Mouse (Mus musculus) liver, embryonic 13.5 days (tissue): ENCODE data around the gene Col15a1. TPM values are rescaled to one million over a fixed set of nuclear protein-coding genes. Genes with fewer than 3 reads are reported as not detected.
A peak's percentile ranks its signal among the peaks of the same experiment; 100 is the strongest.

Experiments used
- ATAC-seq: fragments of 200-750 bp; cut with Nextera tagmentation; 2 replicates; pipeline ENCODE4 v1.8.0; 2017; ENCODE audit warnings: low read depth, mild to moderate bottlenecking, moderate number of reproducible peaks, moderate library complexity
- DNase-seq: peaks from one replicate; pipeline ENCODE4 v3.0.0; 2022
- H3K27ac ChIP-seq: fragments of 300-500 bp; sonication (generic); 2 replicates; pipeline ENCODE4 v1.5.1; 2015; ENCODE audit warnings: moderate library complexity, mild to moderate bottlenecking, inconsistent platforms
- H3K27me3 ChIP-seq: fragments of 300-500 bp; sonication (generic); 2 replicates; pipeline ENCODE4 v1.6.1; 2015; ENCODE audit warnings: mild to moderate bottlenecking, inconsistent platforms
- H3K36me3 ChIP-seq: fragments of 300-500 bp; sonication (generic); 2 replicates; pipeline ENCODE4 v1.6.1; 2015; ENCODE audit warnings: mild to moderate bottlenecking, inconsistent platforms
- H3K4me1 ChIP-seq: fragments of 300-500 bp; sonication (generic); replicated peaks from 2 replicates; pipeline ENCODE4 v1.6.1; 2015; ENCODE audit warnings: inconsistent platforms
- H3K4me2 ChIP-seq: fragments of 300-500 bp; sonication (generic); 2 replicates; pipeline ENCODE4 v1.6.1; 2015; ENCODE audit warnings: inconsistent platforms, mild to moderate bottlenecking, moderate library complexity
- H3K4me3 ChIP-seq: fragments of 300-500 bp; sonication (generic); replicated peaks from 2 replicates; pipeline ENCODE4 v1.5.1; 2015; ENCODE audit warnings: mild to moderate bottlenecking, inconsistent platforms
- H3K9ac ChIP-seq: fragments of 300-500 bp; sonication (generic); 2 replicates; pipeline ENCODE4 v1.6.1; 2015; ENCODE audit warnings: mild to moderate bottlenecking, inconsistent platforms
- H3K9me3 ChIP-seq: fragments of 300-500 bp; sonication (generic); replicated peaks from 2 replicates; pipeline ENCODE4 v1.6.1; 2016; ENCODE audit warnings: inconsistent platforms
- WGBS: fragments of 180-500 bp; shearing (Covaris S2); methylation state at CpG from one replicate; pipeline ENCODE4 v1.1.7; 2015; ENCODE audit not compliant: insufficient replicate concordance; 5-methylcytosine and 5-hydroxymethylcytosine counted together
- polyA plus RNA-seq: library from polyadenylated mRNA; unstranded; fragments of >200 nt; fragmentation: Nextera tagmentation; extraction: Ambion mirVana; gene quantifications from 2 replicates; pipeline ENCODE4 v1.2.1, GENCODE M21; 2015

Gene Col15a1
- polyA plus RNA-seq, 1 experiment from 2014 or later: 0.36 TPM

DNA sequence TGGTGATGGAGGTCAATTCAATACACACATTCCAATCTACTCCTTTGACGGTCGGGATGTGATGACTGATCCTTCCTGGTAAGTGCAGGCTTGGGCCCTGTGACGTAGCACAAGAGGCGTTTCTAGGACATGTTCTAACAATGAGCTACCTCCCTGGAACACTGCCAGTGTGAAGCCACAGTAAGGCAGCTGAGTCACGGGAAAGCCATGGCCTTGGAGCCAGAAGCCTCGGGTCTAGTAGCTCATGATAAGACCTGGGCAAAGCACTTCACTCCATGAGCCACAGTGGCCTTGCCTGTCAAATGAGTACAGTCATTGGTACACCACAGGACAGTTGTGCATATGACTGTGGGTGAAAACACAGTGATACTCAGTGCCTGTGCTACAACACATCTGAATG is 102.9 kb downstream of the Col15a1 start:
- ATAC-seq (peak; percentile 41; the same call in 1 of the 2 replicates), DNase-seq (no peak)
- 49% methylated on average over 6 of the region's 6 CpGs for WGBS
- Histone ChIP-seq H3K4me1 (peaks cover 14% of the 10 kb centered on the region), H3K27ac (no peak overlapping the region), H3K4me2 (no peak overlapping the region), H3K36me3 (no peaks in the 10 kb centered on the region), H3K9ac (no peak overlapping the region), H3K9me3 (no peaks in the 10 kb centered on the region), H3K27me3 (no peaks in the 10 kb centered on the region), H3K4me3 (no peak overlapping the region)

DNA sequence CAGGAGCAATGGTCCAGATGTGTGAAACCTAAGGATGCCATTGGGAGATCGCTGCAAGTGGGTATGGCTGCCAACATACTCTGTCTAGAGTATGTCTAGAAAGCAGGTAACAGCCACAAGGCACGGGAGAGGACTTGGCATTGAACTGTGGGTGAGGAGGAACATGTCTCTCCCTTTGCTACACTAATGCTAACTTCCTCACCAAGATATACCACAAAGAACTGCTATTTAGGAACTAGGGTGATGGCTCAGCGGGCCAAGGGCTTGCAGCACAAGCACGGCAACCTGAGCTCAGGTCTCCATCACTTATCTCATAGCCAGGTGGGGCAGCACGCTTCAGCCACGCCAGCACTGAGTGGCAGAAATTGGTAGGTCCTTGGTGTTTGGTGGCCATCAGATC is 103.5 kb downstream of the Col15a1 start:
- Histone ChIP-seq H3K4me3 (no peak overlapping the region), H3K9me3 (no peaks in the 10 kb centered on the region), H3K27ac (no peak overlapping the region), H3K4me2 (no peak overlapping the region), H3K4me1 (peaks cover 14% of the 10 kb centered on the region), H3K27me3 (no peaks in the 10 kb centered on the region), H3K9ac (no peak overlapping the region), H3K36me3 (no peaks in the 10 kb centered on the region)
- ATAC-seq (no peak), DNase-seq (no peak)
- WGBS: 64% methylated on average over 6 of the region's 6 CpGs

DNA sequence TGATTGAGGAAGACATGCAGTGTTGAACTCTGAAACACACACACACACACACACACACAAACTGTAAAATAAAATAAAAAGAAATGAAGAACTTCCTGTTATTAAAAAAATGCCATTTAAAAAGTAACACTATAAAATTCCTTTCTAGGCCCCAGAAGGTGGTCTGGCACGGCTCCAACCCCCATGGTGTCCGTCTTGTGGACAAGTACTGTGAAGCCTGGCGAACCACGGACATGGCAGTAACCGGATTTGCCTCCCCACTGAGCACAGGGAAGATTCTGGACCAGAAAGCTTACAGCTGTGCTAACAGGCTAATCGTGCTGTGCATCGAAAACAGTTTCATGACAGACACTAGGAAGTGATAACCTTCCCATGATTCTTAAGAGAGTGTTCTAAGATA is 104.0 kb downstream of the Col15a1 start:
- DNase-seq (no peak), ATAC-seq (no peak)
- Histone ChIP-seq H3K4me1 (peaks cover 14% of the 10 kb centered on the region), H3K36me3 (no peaks in the 10 kb centered on the region), H3K27me3 (no peaks in the 10 kb centered on the region), H3K27ac (no peak overlapping the region), H3K4me2 (no peak overlapping the region), H3K9me3 (no peaks in the 10 kb centered on the region), H3K4me3 (no peak overlapping the region), H3K9ac (no peak overlapping the region)
- WGBS: 73% methylated on average over 7 of the region's 7 CpGs

DNA sequence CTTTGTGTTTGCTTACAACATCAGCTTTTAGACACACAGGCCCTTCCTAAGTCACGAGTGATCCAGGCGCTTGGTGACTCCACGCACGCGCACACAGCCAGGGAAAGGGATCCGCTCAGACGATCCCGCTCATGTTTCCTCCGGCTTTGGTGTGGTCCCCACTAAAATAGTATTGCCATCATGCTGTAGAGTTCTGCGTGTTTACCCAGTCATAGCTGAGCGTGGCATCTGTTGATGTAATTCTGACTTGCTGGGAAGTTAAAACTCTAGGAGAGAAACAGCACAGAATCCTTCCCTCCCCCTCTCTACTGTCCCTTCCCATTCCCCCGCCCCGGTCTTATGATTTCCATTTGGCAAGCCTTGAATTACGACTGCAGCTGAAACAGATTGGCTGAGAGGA is 104.7 kb downstream of the Col15a1 start:
- no peaks in the 10 kb centered on the region for H3K9me3 ChIP-seq
- no peak overlapping the region for H3K27ac ChIP-seq
- no peak overlapping the region for H3K4me3 ChIP-seq
- H3K4me1 ChIP-seq: peaks cover 15% of the 10 kb centered on the region
- WGBS: 82% methylated on average over 14 of the region's 14 CpGs
- H3K9ac ChIP-seq: no peak overlapping the region
- no peaks in the 10 kb centered on the region for H3K36me3 ChIP-seq
- no peaks in the 10 kb centered on the region for H3K27me3 ChIP-seq
- no peak overlapping the region for H3K4me2 ChIP-seq
- DNase-seq (no peak), ATAC-seq (no peak)

DNA sequence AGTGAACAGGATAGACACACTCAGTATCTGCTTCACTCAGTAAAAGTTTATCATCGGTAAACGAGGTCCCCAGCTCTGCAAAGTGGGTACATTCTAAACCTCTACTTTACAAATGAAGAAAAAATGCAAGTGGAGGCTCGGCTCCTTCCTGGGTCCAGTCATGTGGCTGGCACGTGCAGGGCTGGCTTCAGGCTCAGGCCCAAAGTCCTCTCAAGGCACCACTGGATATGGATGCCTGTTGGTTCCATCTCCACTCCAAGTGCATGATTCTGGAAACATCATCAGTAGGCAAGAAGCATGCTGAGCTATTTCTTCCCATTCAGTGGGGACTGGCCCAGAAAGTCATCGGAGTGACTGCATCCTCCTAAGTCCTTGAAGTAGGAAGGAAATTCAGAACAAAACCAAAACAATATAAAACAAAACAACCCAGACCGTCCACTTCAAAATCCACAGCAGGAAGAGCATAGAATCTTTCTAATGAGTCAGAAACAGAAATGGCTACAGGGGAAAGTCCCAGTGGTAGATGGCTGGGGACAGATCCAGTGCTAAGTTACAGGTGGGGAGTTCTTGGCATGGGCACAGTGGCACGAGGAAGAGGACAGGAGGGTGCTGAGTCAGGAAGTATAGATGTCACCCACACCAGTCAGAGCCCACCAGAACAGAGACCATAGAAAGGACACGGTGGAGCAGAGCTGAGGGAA is 105.9 kb downstream of the Col15a1 start:
- H3K4me1 ChIP-seq: peaks cover 24% of the 10 kb centered on the region
- WGBS: 59% methylated on average over 8 of the region's 8 CpGs
- DNase-seq (no peak), ATAC-seq (no peak)
- H3K4me3 ChIP-seq: no peak overlapping the region
- H3K36me3 ChIP-seq: no peaks in the 10 kb centered on the region
- no peak overlapping the region for H3K4me2 ChIP-seq
- H3K27ac ChIP-seq: no peak overlapping the region
- H3K27me3 ChIP-seq: no peaks in the 10 kb centered on the region
- H3K9ac ChIP-seq: no peak overlapping the region
- no peaks in the 10 kb centered on the region for H3K9me3 ChIP-seq

DNA sequence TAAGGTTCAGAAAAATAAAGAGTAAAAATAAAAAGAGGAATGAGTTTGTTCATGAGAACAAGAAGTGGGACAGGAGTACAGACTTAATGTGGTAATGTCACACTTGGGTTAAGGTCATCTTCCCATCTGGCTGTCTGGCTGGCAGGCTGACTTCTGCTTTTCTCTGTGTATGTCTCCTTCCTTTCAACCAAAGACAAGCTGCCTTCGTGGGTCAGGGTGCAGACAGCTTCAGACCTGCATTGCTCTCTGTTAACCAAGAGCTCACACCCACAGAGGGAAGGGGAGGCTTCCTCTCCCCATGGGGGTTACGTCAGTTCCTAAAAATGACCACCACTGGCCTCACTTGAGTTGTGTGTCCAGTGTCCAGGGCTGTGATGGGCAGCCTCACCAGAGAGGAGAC is 107.5 kb downstream of the Col15a1 start:
- H3K4me2 ChIP-seq: no peak overlapping the region
- no peaks in the 10 kb centered on the region for H3K27me3 ChIP-seq
- ATAC-seq (no peak), DNase-seq (no peak)
- H3K4me1 ChIP-seq: peaks cover 25% of the 10 kb centered on the region
- no peak overlapping the region for H3K27ac ChIP-seq
- H3K9ac ChIP-seq: no peak overlapping the region
- 28% methylated on average over 2 of the region's 2 CpGs for WGBS
- H3K4me3 ChIP-seq: no peak overlapping the region
- no peaks in the 10 kb centered on the region for H3K36me3 ChIP-seq
- no peaks in the 10 kb centered on the region for H3K9me3 ChIP-seq

DNA sequence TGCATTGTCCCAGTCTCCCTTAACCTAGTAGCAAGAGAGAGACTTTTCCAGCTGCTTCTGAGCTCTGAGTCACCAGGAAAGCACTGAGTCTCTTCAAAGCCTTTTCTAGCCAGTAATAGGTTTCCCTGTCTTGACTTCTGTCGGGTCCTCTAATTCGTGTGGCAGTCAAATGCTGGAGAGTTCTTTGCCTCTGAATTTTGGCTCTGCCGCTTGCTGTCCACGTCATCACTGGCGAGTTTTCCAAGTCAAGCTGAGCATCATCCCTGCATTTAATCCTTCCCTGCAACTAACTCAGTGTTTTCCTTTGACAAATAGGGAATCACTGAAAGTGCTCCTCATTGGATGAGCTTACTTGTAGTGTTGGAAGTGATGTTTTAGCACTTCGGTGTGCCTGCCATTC is 108.5 kb downstream of the Col15a1 start:
- Histone ChIP-seq H3K4me1 (peaks cover 19% of the 10 kb centered on the region), H3K36me3 (no peaks in the 10 kb centered on the region), H3K27ac (no peak overlapping the region), H3K27me3 (no peaks in the 10 kb centered on the region), H3K9me3 (no peaks in the 10 kb centered on the region), H3K9ac (no peak overlapping the region), H3K4me3 (no peak overlapping the region), H3K4me2 (no peak overlapping the region)
- WGBS: 68% methylated on average over 6 of the region's 6 CpGs
- DNase-seq (no peak), ATAC-seq (no peak)

DNA sequence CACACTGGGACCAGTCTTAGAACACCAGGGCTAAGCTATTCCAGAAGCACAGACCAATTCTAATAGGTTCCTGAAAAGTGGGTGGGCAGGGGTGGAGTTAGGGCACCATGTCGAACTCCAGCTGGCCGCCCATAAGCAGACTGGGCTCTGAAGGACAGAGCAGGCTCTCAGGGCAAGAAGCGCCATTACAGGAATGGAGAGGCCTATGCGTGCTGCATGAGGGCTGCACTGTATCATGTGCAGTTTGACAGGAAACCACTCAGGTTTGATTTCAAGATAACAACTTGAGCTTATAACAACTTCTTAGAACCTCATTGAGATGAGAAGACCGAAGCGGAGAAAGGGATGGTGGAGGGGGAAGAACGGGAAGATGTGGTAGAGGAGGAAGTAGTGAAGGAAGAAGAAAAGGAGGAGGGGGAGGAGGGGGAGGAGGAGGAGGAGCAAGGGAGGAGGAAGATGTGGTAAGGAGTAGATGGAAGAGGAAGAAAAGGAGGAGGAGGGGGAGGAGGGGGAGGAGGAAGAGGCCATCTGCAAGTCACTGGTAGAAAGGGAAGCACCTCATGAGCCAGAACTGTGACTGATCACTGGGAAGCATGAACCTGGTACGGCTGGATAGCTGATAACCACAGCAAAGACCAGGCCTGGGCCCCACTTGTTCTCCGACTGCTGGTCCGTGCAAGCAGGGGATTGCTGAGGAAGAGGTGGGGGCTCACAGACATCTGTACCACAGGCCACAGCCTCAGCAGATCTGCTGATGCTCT is 111.8 kb downstream of the Col15a1 start:
- WGBS: 27% methylated on average over 10 of the region's 10 CpGs
- no peak for ATAC-seq
- no peak overlapping the region for H3K27ac ChIP-seq
- H3K4me2 ChIP-seq: no peak overlapping the region
- no peak overlapping the region for H3K4me3 ChIP-seq
- H3K9ac ChIP-seq: no peak overlapping the region
- no peaks in the 10 kb centered on the region for H3K27me3 ChIP-seq
- H3K9me3 ChIP-seq: no peaks in the 10 kb centered on the region
- no peak for DNase-seq
- H3K36me3 ChIP-seq: no peaks in the 10 kb centered on the region
- H3K4me1 ChIP-seq: peaks cover 37% of the 10 kb centered on the region

DNA sequence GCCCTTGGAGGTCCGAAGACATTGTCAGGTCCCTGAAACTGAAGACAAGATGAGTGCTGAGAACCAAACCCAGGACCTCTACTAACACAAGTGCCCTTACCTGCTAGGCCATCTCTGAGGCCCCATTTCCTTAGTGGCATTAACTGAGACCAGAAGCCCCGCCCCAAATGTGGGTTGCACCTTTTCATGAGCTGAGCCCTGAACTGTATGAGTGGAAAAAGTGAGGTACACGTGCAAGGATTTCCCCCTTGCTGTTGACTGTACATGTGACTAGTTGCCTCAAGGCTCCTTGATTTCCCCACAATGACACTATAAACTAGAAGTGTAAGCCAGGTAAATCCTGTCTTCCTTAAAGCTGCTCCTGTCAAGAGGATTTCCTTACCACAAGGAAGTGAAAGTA is 114.4 kb downstream of the Col15a1 start:
- H3K4me1 ChIP-seq: peaks cover 40% of the 10 kb centered on the region
- H3K36me3 ChIP-seq: no peaks in the 10 kb centered on the region
- H3K27ac ChIP-seq: no peak overlapping the region; the same call in 1 of the 2 replicates
- H3K4me2 ChIP-seq: no peak overlapping the region
- H3K4me3 ChIP-seq: no peak overlapping the region
- WGBS: 55% methylated on average over 3 of the region's 3 CpGs
- no peak for ATAC-seq
- H3K9me3 ChIP-seq: no peaks in the 10 kb centered on the region
- H3K9ac ChIP-seq: no peak overlapping the region
- no peak for DNase-seq
- no peaks in the 10 kb centered on the region for H3K27me3 ChIP-seq

DNA sequence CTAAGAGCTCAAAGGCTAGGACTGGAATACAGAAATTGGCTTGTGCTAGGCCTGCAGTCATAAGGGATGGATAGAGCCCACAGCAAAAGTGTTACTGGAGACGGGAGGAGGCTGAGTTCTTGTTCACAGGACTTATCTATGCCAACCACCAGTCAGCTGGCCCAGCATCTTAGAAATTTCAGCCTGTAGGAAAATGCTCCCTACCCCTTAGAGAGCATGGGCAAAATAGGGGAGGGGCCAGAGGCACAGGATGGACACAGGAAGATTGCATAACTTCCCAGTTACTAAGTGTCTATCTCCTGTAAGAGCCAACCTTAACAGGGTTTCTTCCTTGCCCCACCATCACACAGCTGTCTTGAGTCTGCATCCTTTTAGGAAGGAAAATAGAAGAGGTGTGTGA is 116.2 kb downstream of the Col15a1 start:
- Histone ChIP-seq H3K9ac (no peak overlapping the region), H3K4me1 (peaks cover 28% of the 10 kb centered on the region), H3K27me3 (0 out of 2 replicates have a peak, but pooled peaks cover 1% of the 10 kb centered on the region), H3K4me3 (no peak overlapping the region), H3K9me3 (no peaks in the 10 kb centered on the region), H3K36me3 (no peaks in the 10 kb centered on the region), H3K4me2 (no peak overlapping the region), H3K27ac (no peak overlapping the region)
- WGBS: 17% methylated on average over 1 of the region's 1 CpGs
- no peak for DNase-seq
- ATAC-seq: peak; percentile 68

DNA sequence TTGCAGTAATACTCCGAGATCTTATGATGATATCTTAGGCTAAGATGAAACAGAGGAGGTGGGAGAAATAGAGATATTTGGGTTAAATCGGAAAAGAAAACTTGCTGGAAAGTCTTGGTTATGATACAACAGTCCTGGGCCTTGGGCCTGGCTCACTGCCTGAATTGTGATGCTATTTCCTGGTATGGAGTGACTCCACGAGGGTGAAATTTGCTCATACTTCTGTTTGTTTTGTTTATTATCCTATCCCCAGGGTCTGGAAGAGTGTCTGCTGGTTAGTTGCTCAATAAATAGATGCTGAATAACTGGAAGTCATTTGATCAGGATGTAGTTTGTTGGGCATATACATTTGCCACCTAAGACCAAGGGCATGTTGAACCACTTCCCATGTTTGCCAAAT is 119.8 kb downstream of the Col15a1 start:
- 60% methylated on average over 3 of the region's 3 CpGs for WGBS
- no peak overlapping the region for H3K9ac ChIP-seq
- H3K4me3 ChIP-seq: no peak overlapping the region
- ATAC-seq (no peak), DNase-seq (no peak)
- H3K36me3 ChIP-seq: no peaks in the 10 kb centered on the region
- H3K27ac ChIP-seq: no peak overlapping the region
- H3K27me3 ChIP-seq: peaks cover 14% of the 10 kb centered on the region; the same call in 1 of the 2 replicates
- H3K4me2 ChIP-seq: no peak overlapping the region
- H3K4me1 ChIP-seq: peaks cover 17% of the 10 kb centered on the region
- H3K9me3 ChIP-seq: no peaks in the 10 kb centered on the region

DNA sequence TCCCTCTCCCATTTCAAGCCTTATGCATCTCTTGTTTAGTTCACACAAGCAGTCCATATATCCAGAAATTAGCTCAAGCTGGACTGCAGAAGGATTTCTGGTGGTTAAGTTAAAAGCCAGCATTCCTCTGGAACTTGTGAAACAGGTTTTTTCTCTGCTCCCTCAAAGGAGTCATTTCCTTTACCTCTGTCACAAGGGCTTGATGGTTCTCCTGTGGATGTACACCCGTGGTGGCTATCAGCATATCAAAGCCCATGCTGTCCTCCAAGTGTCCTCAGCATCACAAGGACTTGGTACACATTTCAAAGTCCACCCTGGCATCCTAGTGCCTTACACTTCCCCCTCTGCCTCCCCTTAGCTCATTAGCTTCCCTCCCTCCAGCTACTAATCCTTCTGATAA is 121.3 kb downstream of the Col15a1 start:
- ATAC-seq (no peak), DNase-seq (no peak)
- H3K4me2 ChIP-seq: no peak overlapping the region

More for the DNA sequence above, 121.3 kb downstream of the Col15a1 start:
- H3K27ac ChIP-seq: no peak overlapping the region
- no peaks in the 10 kb centered on the region for H3K9me3 ChIP-seq
- 17% methylated on average over 1 of the region's 1 CpGs for WGBS
- H3K36me3 ChIP-seq: no peaks in the 10 kb centered on the region
- peaks cover 7% of the 10 kb centered on the region for H3K4me1 ChIP-seq
- no peak overlapping the region for H3K4me3 ChIP-seq
- H3K27me3 ChIP-seq: peaks cover 14% of the 10 kb centered on the region; the same call in 1 of the 2 replicates
- no peak overlapping the region for H3K9ac ChIP-seq
